Comparison of ENCODE assay signal across 8 mouse cellular contexts in genomic region chr12:25864113-25864852, GRCm38 (mm10).
DNase-seq lines count a peak whose midpoint lies in the region; TF ChIP-seq lines count a peak whose summit lies in the region.
"Had no signal": no experiment of that assay in that cellular context is flagged by ENCODE, and none has a peak within 500 bp of the region (broad histone marks: within the 10 kb centered on the region; RNA-seq: fewer than 3 reads in every experiment).

No protein-coding gene starts in this region.

- no peak overlapping the region for H3K9ac ChIP-seq in ES-E14 (ENCODE audit: insufficient read depth, low read depth, low read length, poor library complexity, severe bottlenecking)
- H3K9ac ChIP-seq: limb, embryonic 13.5 days had no signal

- WGBS in lung, adult 2 months = 51% methylated on average over 7 of the region's 7 CpGs

- H3K4me3 ChIP-seq in ES-E14 (ENCODE audit: insufficient read depth in 1 of 2, low read depth in 1 of 2, low read length in 2 of 2, poor library complexity in 1 of 2, severe bottlenecking in 1 of 2) = no peak overlapping the region
- H3K4me3 ChIP-seq in lung, adult 2 months (replicated peaks; ENCODE audit: extremely low read depth, low read depth, low read length) = no peak overlapping the region
- H3K4me3 ChIP-seq: limb, embryonic 13.5 days had no signal

- H3K4me1 ChIP-seq in ES-E14 (ENCODE audit: control insufficient read depth in 2 of 2, insufficient read depth in 2 of 2, low read length in 2 of 2, poor library complexity in 1 of 2) = no peaks in the 10 kb centered on the region
- no peaks in the 10 kb centered on the region for H3K4me1 ChIP-seq in lung, adult 2 months (ENCODE audit: control insufficient read depth, insufficient read depth, low read length)

- H3K36me3 ChIP-seq in ES-E14 (ENCODE audit: control insufficient read depth, insufficient read depth, low read length, poor library complexity, severe bottlenecking) = no peaks in the 10 kb centered on the region
- H3K36me3 ChIP-seq: limb, embryonic 13.5 days had no signal

- in situ Hi-C loops in ES-E14 (cut with MboI; ENCODE audit: low sequenced_read_pairs in 2 of 2, unreplicated experiment in 2 of 2) = loop anchor here in 1 of 2 experiments (10.0 kb wide), 1 partner anchor 211 kb away; no protein-coding TSS in a partner anchor

- H3K9me3 ChIP-seq in ES-E14 (ENCODE audit: control insufficient read depth, insufficient read depth, low read depth, low read length) = no peaks in the 10 kb centered on the region

- intact Hi-C loops in heart, postnatal 25 days (cut with DNase I) = loop anchor here (1.0 to 10.0 kb wide), 3 partner anchors 207 to 769 kb away; partner anchors contain the start of gene Id2

- DNase-seq in layer of hippocampus, adult 11-12 months (ENCODE audit: low spot score) = peak; percentile 40
- no peak for DNase-seq in layer of hippocampus, adult 9-11 months
- DNase-seq in ES-E14 (ENCODE audit: low read depth, low spot score) = peak; percentile 28
- DNase-seq in c-Kit-positive CD71-positive TER-119-negative erythroid progenitor cells, embryonic 14.5 days (ENCODE audit: low read depth) = peak; percentile 0
- DNase-seq in heart, postnatal 25 days (ENCODE audit: low spot score) = peak; percentile 2
- DNase-seq in lung, adult 2 months = peak; percentile 46
- peak; percentile 10 for DNase-seq in telencephalon, adult 2 months (ENCODE audit: low read depth, low spot score)

- no peak overlapping the region for H3K27ac ChIP-seq in ES-E14 (ENCODE audit: insufficient read depth, low read depth, low read length, poor library complexity, severe bottlenecking)
- H3K27ac ChIP-seq: limb, embryonic 13.5 days had no signal

- TF ChIP-seq POLR2A in lung, adult 2 months (IDR thresholded peaks at IDR 0.05; ENCODE audit: borderline replicate concordance, extremely low read depth, low read depth, low read length) = no peak

- peak; percentile 31; the same call in 1 of the 2 replicates for TF ChIP-seq CTCF in lung, adult 2 months (IDR thresholded peaks at IDR 0.05; ENCODE audit: insufficient read depth, low read length)

TF ChIP-seq in ES-E14, 5 proteins besides CTCF, POLR2A, EP300 and RAD21:
- TF ChIP-seq ZNF384 (IDR thresholded peaks at IDR 0.05; ENCODE audit: low read depth, low read length) (no peak), MAFK (IDR thresholded peaks at IDR 0.05; ENCODE audit: insufficient read depth, low read depth, low read length) (0 out of 2 replicates have a peak, but pooled peaks have one; percentile 3), HCFC1 (IDR thresholded peaks at IDR 0.05; ENCODE audit: borderline replicate concordance, insufficient read depth, low read length) (no peak), ZC3H11A (IDR thresholded peaks at IDR 0.05; ENCODE audit: borderline replicate concordance, low read depth, low read length) (0 out of 2 replicates have a peak, but pooled peaks have one; percentile 18), CHD2 (IDR thresholded peaks at IDR 0.05; ENCODE audit: low read depth, low read length) (no peak)
TF ChIP-seq in ES-E14: peak in this region for 2.
